Mouse (Mus musculus) adipose tissue, adult 10 weeks (tissue): ENCODE measurements around the gene Mrps6. TPM values are rescaled to one million over a fixed set of nuclear protein-coding genes. Genes with fewer than 3 reads are reported as not detected.

Source experiments
- polyA plus RNA-seq: library from polyadenylated mRNA; stranded (reverse); fragments of 350-450 nt; fragmentation: Illumina TruSeq; extraction: RNeasy Lipid Tissue Mini Kit (QIAGEN cat#74804); gene quantifications from one replicate; pipeline ENCODE4 v1.2.3, GENCODE M21; 2014; ENCODE audit warnings: low read depth, low replicate concordance

The Mrps6 gene
- polyA plus RNA-seq = 266 TPM

DNA sequence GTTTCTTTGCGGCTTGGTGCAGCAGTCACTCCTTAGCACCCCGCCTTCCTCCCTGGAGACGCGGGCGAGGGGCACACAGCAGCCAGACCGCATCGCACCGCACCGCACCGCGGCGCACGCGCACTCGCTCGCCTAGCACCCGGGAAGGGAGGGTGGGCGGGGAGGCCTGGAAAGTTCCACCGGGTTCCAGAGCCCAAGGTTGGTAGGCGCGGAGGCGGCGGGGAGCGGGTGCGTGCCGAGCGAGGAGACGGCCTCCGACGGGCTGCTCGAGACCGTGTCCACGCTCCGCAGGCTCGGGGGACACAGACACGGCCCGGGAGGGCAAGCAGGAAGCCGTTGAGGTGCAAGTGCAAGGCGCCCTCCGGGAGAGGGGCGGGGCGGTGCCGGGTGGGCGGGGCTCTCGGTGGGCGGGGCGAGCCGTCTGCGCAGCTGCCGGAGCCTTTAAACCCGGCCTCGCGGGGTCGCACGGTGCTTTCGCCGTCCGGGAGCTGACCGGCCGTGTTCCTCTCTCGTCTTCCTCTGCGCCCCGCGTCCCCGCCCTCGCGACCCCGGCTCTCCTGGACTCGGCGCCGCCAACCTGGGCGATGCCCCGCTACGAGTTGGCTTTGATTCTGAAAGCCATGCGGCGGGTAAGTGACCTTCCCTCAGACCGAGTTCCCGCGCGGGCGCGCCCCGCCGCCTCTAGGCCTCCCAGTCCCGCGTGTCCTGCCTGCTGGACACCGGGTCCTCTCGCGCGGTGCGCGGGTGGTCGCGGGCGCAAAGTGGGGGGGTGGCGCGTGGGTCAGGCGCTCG is at the start of gene Mrps6, which contains the start of the genes Gm49711 and Slc5a3:
TSS of gene Mrps6 (plus strand) at position 419 of the 792 bp plus-strand sequence.
TSS of gene Gm49711 (plus strand) at position 465 of the 792 bp plus-strand sequence.
TSS of gene Slc5a3 (plus strand) at position 471 of the 792 bp plus-strand sequence.

Other genes starting within 250 kb of the Mrps6 start
- gene Gm49711, start within 50 bp of the Mrps6 start, polyA plus RNA-seq = 0.38 TPM
- gene Slc5a3, start 52 bp downstream of the Mrps6 start, polyA plus RNA-seq = 18.8 TPM
- gene Kcne2, start 234.1 kb downstream of the Mrps6 start, polyA plus RNA-seq = not detected
- gene Smim11, start 243.0 kb downstream of the Mrps6 start, polyA plus RNA-seq = 73.3 TPM